Mouse (Mus musculus) stomach, postnatal 0 days (tissue): ENCODE measurements at regions not wholly inside any gene's neighbourhood (a gene's known extent, or its start where the extent isn't known, plus 50 kb on each side); places are given as distances from the start of the nearest gene placed in this dataset.

Experiments used
- ATAC-seq: fragments of 200-750 bp; cut with Nextera tagmentation; 2 replicates; pipeline ENCODE4 v1.8.0; 2017; ENCODE audit not compliant: low FRiP score, low TSS enrichment
- DNase-seq: peaks from one replicate; pipeline ENCODE4 v3.0.0-alpha.2; 2016; ENCODE audit warnings: low spot score
- H3K27ac ChIP-seq: fragments of 300-500 bp; sonication (generic); replicated peaks from 2 replicates; pipeline ENCODE4 v1.5.1; 2014; ENCODE audit warnings: mild to moderate bottlenecking, control low read depth
- H3K27me3 ChIP-seq: fragments of 300-500 bp; sonication (generic); 2 replicates; pipeline ENCODE4 v1.6.1; 2014; ENCODE audit warnings: low read length; ENCODE audit not compliant: control insufficient read depth, insufficient read depth
- H3K36me3 ChIP-seq: fragments of 300-500 bp; sonication (generic); 2 replicates; pipeline ENCODE4 v1.6.1; 2014; ENCODE audit warnings: low read length, mixed read lengths; ENCODE audit not compliant: control insufficient read depth, insufficient read depth
- H3K4me1 ChIP-seq: fragments of 300-500 bp; sonication (generic); replicated peaks from 2 replicates; pipeline ENCODE4 v1.6.1; 2014; ENCODE audit warnings: antibody characterized with exemption; ENCODE audit not compliant: control insufficient read depth, insufficient read depth
- H3K4me2 ChIP-seq: fragments of 300-500 bp; sonication (generic); replicated peaks from 2 replicates; pipeline ENCODE4 v1.6.1; 2014; ENCODE audit warnings: low read depth, mild to moderate bottlenecking, control low read depth, moderate library complexity
- H3K4me3 ChIP-seq: fragments of 300-500 bp; sonication (generic); 2 replicates; pipeline ENCODE4 v1.5.1; 2014; ENCODE audit warnings: low read depth, low read length, control low read depth
- H3K9ac ChIP-seq: fragments of 300-500 bp; sonication (generic); 2 replicates; pipeline ENCODE4 v1.6.1; 2014; ENCODE audit warnings: mild to moderate bottlenecking, low read length, control low read depth, mixed read lengths
- H3K9me3 ChIP-seq: fragments of 300-500 bp; sonication (generic); 2 replicates; pipeline ENCODE4 v1.6.1; 2016; ENCODE audit warnings: low read length; ENCODE audit not compliant: control insufficient read depth
- CTCF ChIP-seq: IDR thresholded peaks from 2 replicates; pipeline ENCODE4 v1.5.1; 2016; ENCODE audit warnings: antibody characterized with exemption, low read depth, mild to moderate bottlenecking, moderate library complexity
- EP300 ChIP-seq: optimal IDR thresholded peaks from 2 replicates; pipeline ENCODE3; 2016; ENCODE audit warnings: antibody characterized with exemption
- WGBS: fragments of 180-500 bp; shearing (Covaris S2); extraction: QIAGEN DNeasy Blood & Tissue Kit; methylation state at CpG from one replicate; pipeline ENCODE4 v1.1.7; 2014; 5-methylcytosine and 5-hydroxymethylcytosine counted together

- TF ChIP-seq EP300 = no peak
- no peak for TF ChIP-seq CTCF
- 0 out of 2 replicates have a peak, but pooled peaks cover under 1% of the 10 kb centered on the region for H3K4me1 ChIP-seq
Observed at GRCm38 (mm10) chr8:126756300-126757097, 162.7 kb upstream of the Irf2bp2 start.

GRCm38 (mm10) chr8:126755669-126756068 lies 161.9 kb upstream of the Irf2bp2 start:
- Histone ChIP-seq H3K27me3 (no peaks in the 10 kb centered on the region), H3K9me3 (no peaks in the 10 kb centered on the region), H3K36me3 (no peaks in the 10 kb centered on the region), H3K4me1 (peaks cover 2% of the 10 kb centered on the region; the same call in 1 of the 2 replicates), H3K27ac (no peak overlapping the region), H3K4me3 (no peak overlapping the region), H3K9ac (no peak overlapping the region), H3K4me2 (no peak overlapping the region)
- TF ChIP-seq EP300 (no peak), CTCF (no peak)
- ATAC-seq (no peak), DNase-seq (no peak)
- 91% methylated on average over 5 of the region's 5 CpGs for WGBS

More at GRCm38 (mm10) chr8:126756300-126757097, 162.7 kb upstream of the Irf2bp2 start:
- ATAC-seq = no peak
- Histone ChIP-seq H3K9me3 (no peaks in the 10 kb centered on the region), H3K4me3 (no peak overlapping the region), H3K4me2 (no peak overlapping the region), H3K36me3 (no peaks in the 10 kb centered on the region), H3K27me3 (no peaks in the 10 kb centered on the region), H3K27ac (peak overlapping the region; percentile 13; the same call in 1 of the 2 replicates), H3K9ac (no peak overlapping the region)
- DNase-seq = no peak
- 67% methylated on average over 8 of the region's 8 CpGs for WGBS

- DNase-seq (no peak), ATAC-seq (no peak)
- no peaks in the 10 kb centered on the region for H3K9me3 ChIP-seq
- WGBS = 79% methylated on average over 8 of the region's 8 CpGs
- H3K27me3 ChIP-seq = no peaks in the 10 kb centered on the region
- no peak overlapping the region for H3K4me2 ChIP-seq
- H3K36me3 ChIP-seq = no peaks in the 10 kb centered on the region
- no peak overlapping the region for H3K4me3 ChIP-seq
- peaks cover 2% of the 10 kb centered on the region; the same call in 1 of the 2 replicates for H3K4me1 ChIP-seq
- no peak overlapping the region for H3K9ac ChIP-seq
- no peak overlapping the region for H3K27ac ChIP-seq
- TF ChIP-seq EP300 = no peak
- no peak for TF ChIP-seq CTCF
Observed at GRCm38 (mm10) chr8:126754361-126754809, 160.6 kb upstream of the Irf2bp2 start.

- Histone ChIP-seq H3K4me3 (no peak overlapping the region), H3K4me2 (no peak overlapping the region), H3K4me1 (peaks cover 2% of the 10 kb centered on the region; the same call in 1 of the 2 replicates), H3K36me3 (no peaks in the 10 kb centered on the region), H3K9me3 (no peaks in the 10 kb centered on the region), H3K27me3 (no peaks in the 10 kb centered on the region), H3K27ac (no peak overlapping the region), H3K9ac (no peak overlapping the region)
- TF ChIP-seq EP300 = no peak
- no peak for TF ChIP-seq CTCF
- DNase-seq (no peak), ATAC-seq (no peak)
- 64% methylated on average over 4 of the region's 4 CpGs for WGBS
Observed at GRCm38 (mm10) chr8:126753059-126753855, 159.5 kb upstream of the Irf2bp2 start.

- DNase-seq (no peak), ATAC-seq (no peak)
- 60% methylated on average over 6 of the region's 6 CpGs for WGBS
- Histone ChIP-seq H3K4me3 (no peak overlapping the region), H3K4me1 (peaks cover 2% of the 10 kb centered on the region; the same call in 1 of the 2 replicates), H3K4me2 (no peak overlapping the region), H3K9ac (no peak overlapping the region), H3K36me3 (no peaks in the 10 kb centered on the region), H3K27me3 (no peaks in the 10 kb centered on the region), H3K9me3 (no peaks in the 10 kb centered on the region), H3K27ac (peak overlapping the region; percentile 35; the same call in 1 of the 2 replicates)
- TF ChIP-seq CTCF = no peak
- no peak for TF ChIP-seq EP300
Observed at GRCm38 (mm10) chr8:126751416-126752140, 157.8 kb upstream of the Irf2bp2 start.
